Mouse (Mus musculus) cortical plate, adult 2 months (tissue): Measurements from ENCODE around the gene Panx1.

Source experiments
- CTCF ChIP-seq: fragments of 200-500 bp; IDR thresholded peaks from 2 replicates; pipeline ENCODE4 v1.5.1; 2011; ENCODE audit warnings: mild to moderate bottlenecking, control low read depth, low read length; ENCODE audit not compliant: insufficient read depth; ENCODE audit errors: extremely low read depth
- POLR2A ChIP-seq: fragments of 200-500 bp; IDR thresholded peaks from 2 replicates; pipeline ENCODE4 v1.6.1; 2011; ENCODE audit warnings: mild to moderate bottlenecking, low read length, control low read depth; ENCODE audit not compliant: insufficient read depth; ENCODE audit errors: extremely low read depth

- TF ChIP-seq CTCF (no peak), POLR2A (no peak)
These were observed 8.9 kb downstream of the Panx1 start for GRCm38 (mm10) chr9:15036405-15036804.
